Mouse (Mus musculus): ENCODE results near the gene Pfkfb3.

Pfkfb3 gene

GRCm38 (mm10) chr2:11573684-11574083 is 19.8 kb upstream of the Pfkfb3 start:
- Histone ChIP-seq H3K4me3 (replicated peaks; ENCODE audit: low read length) (no peak overlapping the region), H3K4me1 (replicated peaks; ENCODE audit: low read depth, low read length) (peaks cover 30% of the 10 kb centered on the region), H3K27me3 (ENCODE audit: insufficient read depth, low read length) (peaks cover 3% of the 10 kb centered on the region; the same call in 1 of the 2 replicates), H3K9me3 (ENCODE audit: low read length) (no peaks in the 10 kb centered on the region), H3K36me3 (ENCODE audit: insufficient read depth, low read length) (no peaks in the 10 kb centered on the region)
- no peak for TF ChIP-seq CTCF (conservative IDR thresholded peaks at IDR 0.05; ENCODE audit: low read length)
- no peak for TF ChIP-seq NANOG (IDR thresholded peaks at IDR 0.05; ENCODE audit: borderline replicate concordance, low read length)
- TF ChIP-seq POU5F1 (IDR thresholded peaks at IDR 0.05; ENCODE audit: borderline replicate concordance, low read length): no peak

GRCm38 (mm10) chr2:11571004-11571535 is 17.2 kb upstream of the Pfkfb3 start:
- H3K4me1 ChIP-seq (replicated peaks; ENCODE audit: low read depth, low read length): peaks cover 47% of the 10 kb centered on the region
- no peak overlapping the region for H3K4me3 ChIP-seq (replicated peaks; ENCODE audit: low read length)
- no peaks in the 10 kb centered on the region for H3K36me3 ChIP-seq (ENCODE audit: insufficient read depth, low read length)
- H3K9me3 ChIP-seq (ENCODE audit: low read length): no peaks in the 10 kb centered on the region
- peaks cover 3% of the 10 kb centered on the region; the same call in 1 of the 2 replicates for H3K27me3 ChIP-seq (ENCODE audit: insufficient read depth, low read length)
- TF ChIP-seq POU5F1 (IDR thresholded peaks at IDR 0.05; ENCODE audit: borderline replicate concordance, low read length): no peak
- peak; percentile 89 for TF ChIP-seq NANOG (IDR thresholded peaks at IDR 0.05; ENCODE audit: borderline replicate concordance, low read length)
- TF ChIP-seq CTCF (conservative IDR thresholded peaks at IDR 0.05; ENCODE audit: low read length): peak; percentile 20; the same call in 1 of the 2 replicates

GRCm38 (mm10) chr2:11568471-11568870 is 14.6 kb upstream of the Pfkfb3 start:
- Histone ChIP-seq H3K27me3 (ENCODE audit: insufficient read depth, low read length) (peaks cover under 1% of the 10 kb centered on the region; the same call in 1 of the 2 replicates), H3K4me3 (replicated peaks; ENCODE audit: low read length) (no peak overlapping the region), H3K9me3 (ENCODE audit: low read length) (peaks cover 8% of the 10 kb centered on the region), H3K36me3 (ENCODE audit: insufficient read depth, low read length) (no peaks in the 10 kb centered on the region), H3K4me1 (replicated peaks; ENCODE audit: low read depth, low read length) (peaks cover 50% of the 10 kb centered on the region)
- TF ChIP-seq NANOG (IDR thresholded peaks at IDR 0.05; ENCODE audit: borderline replicate concordance, low read length) (no peak), POU5F1 (IDR thresholded peaks at IDR 0.05; ENCODE audit: borderline replicate concordance, low read length) (no peak), CTCF (conservative IDR thresholded peaks at IDR 0.05; ENCODE audit: low read length) (no peak)

GRCm38 (mm10) chr2:11567781-11568362 is 14.0 kb upstream of the Pfkfb3 start:
- Histone ChIP-seq H3K27me3 (ENCODE audit: insufficient read depth, low read length) (no peaks in the 10 kb centered on the region), H3K9me3 (ENCODE audit: low read length) (peaks cover 14% of the 10 kb centered on the region)
- TF ChIP-seq POU5F1 (IDR thresholded peaks at IDR 0.05; ENCODE audit: borderline replicate concordance, low read length) (no peak), NANOG (IDR thresholded peaks at IDR 0.05; ENCODE audit: borderline replicate concordance, low read length) (no peak), CTCF (conservative IDR thresholded peaks at IDR 0.05; ENCODE audit: low read length) (peak; percentile 87)

GRCm38 (mm10) chr2:11566898-11567297 is 13.0 kb upstream of the Pfkfb3 start:
- Histone ChIP-seq H3K4me1 (replicated peaks; ENCODE audit: low read depth, low read length) (peaks cover 46% of the 10 kb centered on the region), H3K27me3 (ENCODE audit: insufficient read depth, low read length) (no peaks in the 10 kb centered on the region), H3K4me3 (replicated peaks; ENCODE audit: low read length) (no peak overlapping the region), H3K9me3 (ENCODE audit: low read length) (peaks cover 16% of the 10 kb centered on the region), H3K36me3 (ENCODE audit: insufficient read depth, low read length) (no peaks in the 10 kb centered on the region)
- TF ChIP-seq POU5F1 (IDR thresholded peaks at IDR 0.05; ENCODE audit: borderline replicate concordance, low read length) (no peak), CTCF (conservative IDR thresholded peaks at IDR 0.05; ENCODE audit: low read length) (no peak), NANOG (IDR thresholded peaks at IDR 0.05; ENCODE audit: borderline replicate concordance, low read length) (no peak)

More at GRCm38 (mm10) chr2:11567781-11568362, 14.0 kb upstream of the Pfkfb3 start:
- no peak overlapping the region for H3K4me3 ChIP-seq (replicated peaks; ENCODE audit: low read length)
- no peaks in the 10 kb centered on the region for H3K36me3 ChIP-seq (ENCODE audit: insufficient read depth, low read length)
- peaks cover 50% of the 10 kb centered on the region for H3K4me1 ChIP-seq (replicated peaks; ENCODE audit: low read depth, low read length)

GRCm38 (mm10) chr2:11566241-11566640 is 12.4 kb upstream of the Pfkfb3 start:
- TF ChIP-seq CTCF (conservative IDR thresholded peaks at IDR 0.05; ENCODE audit: low read length) (no peak), NANOG (IDR thresholded peaks at IDR 0.05; ENCODE audit: borderline replicate concordance, low read length) (no peak), POU5F1 (IDR thresholded peaks at IDR 0.05; ENCODE audit: borderline replicate concordance, low read length) (no peak)
- Histone ChIP-seq H3K36me3 (ENCODE audit: insufficient read depth, low read length) (no peaks in the 10 kb centered on the region), H3K4me1 (replicated peaks; ENCODE audit: low read depth, low read length) (peaks cover 40% of the 10 kb centered on the region), H3K27me3 (ENCODE audit: insufficient read depth, low read length) (no peaks in the 10 kb centered on the region), H3K9me3 (ENCODE audit: low read length) (peaks cover 16% of the 10 kb centered on the region), H3K4me3 (replicated peaks; ENCODE audit: low read length) (no peak overlapping the region)

GRCm38 (mm10) chr2:11564768-11565167 is 10.9 kb upstream of the Pfkfb3 start:
- Histone ChIP-seq H3K9me3 (ENCODE audit: low read length) (peaks cover 16% of the 10 kb centered on the region), H3K4me3 (replicated peaks; ENCODE audit: low read length) (no peak overlapping the region), H3K4me1 (replicated peaks; ENCODE audit: low read depth, low read length) (peaks cover 29% of the 10 kb centered on the region), H3K27me3 (ENCODE audit: insufficient read depth, low read length) (no peaks in the 10 kb centered on the region), H3K36me3 (ENCODE audit: insufficient read depth, low read length) (no peaks in the 10 kb centered on the region)
- TF ChIP-seq CTCF (conservative IDR thresholded peaks at IDR 0.05; ENCODE audit: low read length) (no peak), NANOG (IDR thresholded peaks at IDR 0.05; ENCODE audit: borderline replicate concordance, low read length) (no peak), POU5F1 (IDR thresholded peaks at IDR 0.05; ENCODE audit: borderline replicate concordance, low read length) (no peak)

GRCm38 (mm10) chr2:11563256-11563655 is 9.4 kb upstream of the Pfkfb3 start:
- Histone ChIP-seq H3K36me3 (ENCODE audit: insufficient read depth, low read length) (no peaks in the 10 kb centered on the region), H3K4me1 (replicated peaks; ENCODE audit: low read depth, low read length) (peaks cover 22% of the 10 kb centered on the region), H3K27me3 (ENCODE audit: insufficient read depth, low read length) (peaks cover 3% of the 10 kb centered on the region; the same call in 1 of the 2 replicates), H3K9me3 (ENCODE audit: low read length) (peaks cover 16% of the 10 kb centered on the region), H3K4me3 (replicated peaks; ENCODE audit: low read length) (no peak overlapping the region)
- no peak for TF ChIP-seq POU5F1 (IDR thresholded peaks at IDR 0.05; ENCODE audit: borderline replicate concordance, low read length)
- no peak for TF ChIP-seq CTCF (conservative IDR thresholded peaks at IDR 0.05; ENCODE audit: low read length)
- no peak for TF ChIP-seq NANOG (IDR thresholded peaks at IDR 0.05; ENCODE audit: borderline replicate concordance, low read length)
